Mouse (Mus musculus): Measurements from ENCODE around the gene Cx3cr1. TPM values are rescaled to one million over a fixed set of nuclear protein-coding genes. Genes with fewer than 3 reads are reported as not detected.

Cx3cr1 gene
- polyA plus RNA-seq, 1 experiment from 2014 or later = 4.7 TPM

DNA sequence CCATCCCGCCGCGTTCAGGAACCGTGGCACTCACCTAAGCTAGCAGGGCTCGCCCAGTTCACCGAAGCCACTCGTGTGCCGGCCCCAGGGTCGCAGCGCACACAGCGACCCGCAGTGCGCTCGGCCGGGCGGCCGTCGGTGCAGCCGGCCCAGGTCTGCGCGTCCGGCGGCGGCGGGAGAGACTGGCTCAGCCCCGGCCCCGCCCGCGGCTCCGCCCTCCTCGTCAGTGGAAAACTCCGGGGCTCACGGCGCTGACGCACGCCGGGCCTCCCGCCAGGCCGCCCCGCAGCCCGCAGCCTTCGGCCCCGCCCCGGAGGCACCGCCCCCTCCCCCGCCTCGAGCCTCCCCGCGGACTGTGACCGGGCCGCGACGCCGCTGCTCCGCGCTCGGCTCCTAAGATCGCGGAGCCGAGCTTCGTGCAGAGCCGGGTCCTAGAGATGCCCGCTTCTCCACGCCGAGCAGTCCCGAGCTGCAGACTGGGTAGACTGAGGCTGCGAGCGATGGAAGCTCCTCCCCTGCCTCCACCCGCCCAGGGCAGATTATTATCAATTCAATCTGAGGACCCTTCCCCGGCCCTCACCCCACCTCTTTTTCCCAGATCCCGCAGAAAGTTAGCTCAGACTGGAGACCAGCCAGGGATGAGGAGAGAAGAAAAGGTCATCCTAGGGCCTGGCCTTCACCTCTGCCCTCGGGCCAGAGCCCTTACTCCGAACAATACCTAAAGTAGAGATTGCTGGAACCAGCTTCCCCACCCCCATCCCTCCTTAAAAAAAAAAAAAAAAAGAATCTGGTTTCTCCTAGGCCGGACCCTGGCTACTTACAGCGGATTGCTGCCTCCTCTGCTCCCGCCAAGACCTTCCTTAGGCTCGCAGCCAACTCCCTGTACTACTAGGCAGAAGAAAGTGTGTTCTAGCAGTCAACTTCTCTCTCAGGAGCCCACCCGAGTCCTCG lies 85.8 kb downstream of the Cx3cr1 start:
- peak overlapping the region; percentile 86 for H3K27ac ChIP-seq
- peaks cover 63% of the 10 kb centered on the region for H3K4me1 ChIP-seq
- WGBS = under 1% methylated on average over 79 of the region's 79 CpGs
- H3K4me3 ChIP-seq = peak overlapping the region; percentile 74
- peaks cover 20% of the 10 kb centered on the region; the same call in 1 of the 2 replicates for H3K27me3 ChIP-seq (ENCODE audit: poor library complexity, severe bottlenecking)
- peak; percentile 76 for DNase-seq (ENCODE audit: extremely low spot score, low spot score)
- H3K36me3 ChIP-seq (replicated peaks) = no peaks in the 10 kb centered on the region
- H3K9me3 ChIP-seq = no peaks in the 10 kb centered on the region

GRCm38 (mm10) chr9:119982956-119983551 lies 86.6 kb downstream of the Cx3cr1 start:
- DNase-seq (ENCODE audit: extremely low spot score, low spot score) = no peak
- peaks cover 71% of the 10 kb centered on the region for H3K4me1 ChIP-seq
- peak overlapping the region; percentile 86 for H3K27ac ChIP-seq
- H3K9me3 ChIP-seq = no peaks in the 10 kb centered on the region
- WGBS = under 1% methylated on average over 48 of the region's 48 CpGs
- H3K4me3 ChIP-seq = peak overlapping the region; percentile 74
- H3K36me3 ChIP-seq (replicated peaks) = no peaks in the 10 kb centered on the region
- H3K27me3 ChIP-seq (ENCODE audit: poor library complexity, severe bottlenecking) = peaks cover 20% of the 10 kb centered on the region; the same call in 1 of the 2 replicates

GRCm38 (mm10) chr9:119982241-119982811 lies 87.4 kb downstream of the Cx3cr1 start:
- DNase-seq (ENCODE audit: extremely low spot score, low spot score) = peak; percentile 57
- peaks cover 20% of the 10 kb centered on the region; the same call in 1 of the 2 replicates for H3K27me3 ChIP-seq (ENCODE audit: poor library complexity, severe bottlenecking)
- H3K4me3 ChIP-seq = peak overlapping the region; percentile 74
- no peaks in the 10 kb centered on the region for H3K36me3 ChIP-seq (replicated peaks)
- WGBS = under 1% methylated on average over 11 of the region's 11 CpGs
- H3K4me1 ChIP-seq = peaks cover 78% of the 10 kb centered on the region
- H3K27ac ChIP-seq = peak overlapping the region; percentile 87
- H3K9me3 ChIP-seq = no peaks in the 10 kb centered on the region

GRCm38 (mm10) chr9:119981183-119982179 lies 88.2 kb downstream of the Cx3cr1 start:
- WGBS = under 1% methylated on average over 16 of the region's 16 CpGs
- peaks cover 87% of the 10 kb centered on the region for H3K4me1 ChIP-seq
- peak overlapping the region; percentile 87 for H3K27ac ChIP-seq
- peak; percentile 73 for DNase-seq (ENCODE audit: extremely low spot score, low spot score)
- H3K9me3 ChIP-seq = no peaks in the 10 kb centered on the region
- H3K36me3 ChIP-seq (replicated peaks) = peaks cover 5% of the 10 kb centered on the region
- H3K4me3 ChIP-seq = peak overlapping the region; percentile 74
- H3K27me3 ChIP-seq (ENCODE audit: poor library complexity, severe bottlenecking) = peaks cover 20% of the 10 kb centered on the region; the same call in 1 of the 2 replicates

- 5% methylated on average over 4 of the region's 4 CpGs for WGBS
- Histone ChIP-seq H3K27me3 (ENCODE audit: poor library complexity, severe bottlenecking) (peaks cover 14% of the 10 kb centered on the region; the same call in 1 of the 2 replicates), H3K4me3 (peak overlapping the region; percentile 74), H3K4me1 (peaks cover 87% of the 10 kb centered on the region), H3K27ac (peak overlapping the region; percentile 87), H3K9me3 (no peaks in the 10 kb centered on the region), H3K36me3 (replicated peaks) (peaks cover 7% of the 10 kb centered on the region)
- DNase-seq (ENCODE audit: extremely low spot score, low spot score) = peak; percentile 37
Measured at GRCm38 (mm10) chr9:119980770-119981182, 88.9 kb downstream of the Cx3cr1 start.

DNA sequence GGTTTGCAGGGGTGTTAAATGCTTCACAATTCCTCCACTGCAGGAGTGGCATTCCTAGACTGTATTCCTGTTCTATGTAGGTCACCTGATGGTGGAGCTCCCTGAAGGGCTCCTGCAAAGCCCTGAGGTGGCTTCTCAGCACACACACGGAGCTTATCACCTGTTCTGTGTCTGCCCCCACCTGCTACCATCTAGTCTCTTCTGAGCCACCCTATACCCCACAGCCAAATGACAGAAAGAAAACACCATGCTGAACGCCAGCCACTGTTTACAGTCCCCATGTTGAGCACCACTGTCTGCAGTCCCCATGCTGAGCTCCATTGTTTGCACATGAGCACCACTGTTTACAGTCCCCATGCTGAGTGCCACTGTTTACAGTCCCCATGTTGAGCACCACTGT lies 89.9 kb downstream of the Cx3cr1 start:
- WGBS = 59% methylated on average over 2 of the region's 2 CpGs
- Histone ChIP-seq H3K4me3 (no peak overlapping the region), H3K4me1 (peaks cover 83% of the 10 kb centered on the region), H3K27me3 (ENCODE audit: poor library complexity, severe bottlenecking) (peaks cover 9% of the 10 kb centered on the region; the same call in 1 of the 2 replicates), H3K27ac (peak overlapping the region; percentile 66), H3K9me3 (no peaks in the 10 kb centered on the region), H3K36me3 (replicated peaks) (peaks cover 13% of the 10 kb centered on the region)
- DNase-seq (ENCODE audit: extremely low spot score, low spot score) = no peak

GRCm38 (mm10) chr9:119978811-119979441 lies 90.8 kb downstream of the Cx3cr1 start:
- Histone ChIP-seq H3K27me3 (ENCODE audit: poor library complexity, severe bottlenecking) (peaks cover 3% of the 10 kb centered on the region; the same call in 1 of the 2 replicates), H3K9me3 (no peaks in the 10 kb centered on the region), H3K27ac (peak overlapping the region; percentile 32; the same call in 1 of the 2 replicates), H3K4me1 (peaks cover 75% of the 10 kb centered on the region), H3K36me3 (replicated peaks) (peaks cover 20% of the 10 kb centered on the region), H3K4me3 (no peak overlapping the region)
- 84% methylated on average over 6 of the region's 6 CpGs for WGBS
- no peak for DNase-seq (ENCODE audit: extremely low spot score, low spot score)

DNA sequence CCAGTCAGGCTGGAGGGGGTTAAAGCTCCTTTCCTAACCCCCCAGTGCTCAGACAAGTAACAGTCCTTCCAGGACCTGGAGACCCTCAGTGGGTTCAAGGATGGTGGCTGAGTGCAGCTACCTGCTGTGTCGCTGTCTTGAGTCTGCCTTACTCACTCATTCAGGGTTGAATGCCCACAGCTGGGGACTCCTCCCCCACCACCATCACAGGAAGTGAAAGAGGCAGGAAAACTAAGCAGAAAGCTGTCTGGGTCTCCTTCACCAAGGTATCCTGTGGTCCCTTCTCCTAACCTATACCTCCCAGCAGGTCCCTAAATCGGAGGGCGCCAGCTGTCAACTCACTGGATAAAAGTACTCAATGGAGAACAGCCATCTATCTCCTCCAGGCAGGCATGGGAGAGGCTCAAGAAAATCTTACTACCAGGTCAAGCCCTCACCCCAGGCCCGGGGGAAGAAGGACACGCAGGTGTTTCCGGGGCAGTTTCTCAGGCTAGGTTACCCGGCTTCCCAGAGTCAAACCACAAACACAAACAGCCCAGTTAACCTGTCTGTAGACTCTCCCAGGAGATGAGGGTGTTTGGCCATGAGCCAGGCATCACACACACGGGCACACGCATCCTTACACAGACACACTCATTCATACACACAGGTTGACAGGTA lies 91.4 kb downstream of the Cx3cr1 start:
- WGBS = 56% methylated on average over 9 of the region's 9 CpGs
- peaks cover 69% of the 10 kb centered on the region for H3K4me1 ChIP-seq
- peaks cover 27% of the 10 kb centered on the region for H3K36me3 ChIP-seq (replicated peaks)
- no peak for DNase-seq (ENCODE audit: extremely low spot score, low spot score)
- H3K27me3 ChIP-seq (ENCODE audit: poor library complexity, severe bottlenecking) = peaks cover 3% of the 10 kb centered on the region; the same call in 1 of the 2 replicates
- no peak overlapping the region for H3K4me3 ChIP-seq
- H3K27ac ChIP-seq = peak overlapping the region; percentile 42; the same call in 1 of the 2 replicates
- 0 out of 2 replicates have a peak, but pooled peaks cover 3% of the 10 kb centered on the region for H3K9me3 ChIP-seq

DNA sequence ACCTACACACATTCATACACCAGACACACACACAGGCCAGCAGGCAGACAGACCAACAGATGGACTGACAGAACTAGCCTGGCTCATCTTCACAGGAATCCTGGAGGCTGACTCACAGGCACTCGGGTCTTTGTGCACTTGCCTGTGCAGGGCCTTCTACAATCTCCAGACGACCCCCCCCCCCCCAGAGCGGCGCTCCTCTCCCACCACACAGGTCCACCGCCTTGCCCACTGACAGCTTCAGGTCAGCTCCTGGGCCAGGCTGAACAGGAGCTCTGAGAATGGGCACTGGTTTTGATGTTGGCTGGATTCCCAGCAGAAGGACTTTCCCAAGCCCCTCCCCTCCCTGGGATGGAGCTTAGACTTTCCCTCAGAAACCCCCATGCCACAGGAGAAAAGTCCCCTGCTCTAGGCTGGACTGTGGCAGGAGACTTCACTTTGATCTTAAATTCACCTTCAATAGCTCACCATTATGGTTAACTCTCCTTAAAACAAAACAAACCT lies 92.1 kb downstream of the Cx3cr1 start:
- 0 out of 2 replicates have a peak, but pooled peaks cover 3% of the 10 kb centered on the region for H3K9me3 ChIP-seq
- no peak for DNase-seq (ENCODE audit: extremely low spot score, low spot score)
- H3K4me1 ChIP-seq = peaks cover 62% of the 10 kb centered on the region
- peaks cover 3% of the 10 kb centered on the region; the same call in 1 of the 2 replicates for H3K27me3 ChIP-seq (ENCODE audit: poor library complexity, severe bottlenecking)
- no peak overlapping the region for H3K4me3 ChIP-seq
- H3K27ac ChIP-seq = peak overlapping the region; percentile 42; the same call in 1 of the 2 replicates
- H3K36me3 ChIP-seq (replicated peaks) = peaks cover 34% of the 10 kb centered on the region
- WGBS = 78% methylated on average over 5 of the region's 5 CpGs

GRCm38 (mm10) chr9:119976704-119977556 lies 92.7 kb downstream of the Cx3cr1 start:
- DNase-seq (ENCODE audit: extremely low spot score, low spot score) = no peak
- Histone ChIP-seq H3K4me1 (peaks cover 55% of the 10 kb centered on the region), H3K27ac (peak overlapping the region; percentile 42), H3K27me3 (ENCODE audit: poor library complexity, severe bottlenecking) (no peaks in the 10 kb centered on the region), H3K9me3 (0 out of 2 replicates have a peak, but pooled peaks cover 3% of the 10 kb centered on the region), H3K36me3 (replicated peaks) (peaks cover 40% of the 10 kb centered on the region), H3K4me3 (no peak overlapping the region)
- 64% methylated on average over 17 of the region's 17 CpGs for WGBS
